Comparison of ENCODE assay signal across 27 mouse cellular contexts in the genomic region with DNA sequence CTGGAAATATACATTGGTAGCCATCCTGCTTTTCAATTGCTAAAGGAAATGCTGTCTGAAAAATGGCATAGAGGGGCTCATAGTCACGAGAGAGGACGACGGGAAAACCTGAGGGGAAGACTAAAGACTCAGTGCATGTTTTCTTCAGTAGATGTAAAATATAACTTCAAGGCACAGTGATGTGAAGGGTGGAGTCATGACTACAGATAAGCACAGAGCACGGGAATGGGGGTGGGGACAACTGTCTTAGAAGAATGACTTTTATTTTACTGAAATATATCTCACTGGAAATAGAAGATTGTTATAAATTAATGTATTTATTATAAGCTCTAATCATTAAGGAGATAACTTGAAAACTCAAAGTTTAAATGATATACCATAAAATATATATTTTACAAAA. TPM values are rescaled to one million over a fixed set of nuclear protein-coding genes. Genes with fewer than 3 reads are reported as not detected.
A peak's percentile ranks its signal among the peaks of the same experiment; 100 is the strongest.
DNase-seq lines count a peak whose midpoint lies in the region; ATAC-seq lines count a peak whose summit lies in the region.
"Had no signal": no experiment of that assay in that cellular context is flagged by ENCODE, and none has a peak within 500 bp of the region (broad histone marks: within the 10 kb centered on the region; RNA-seq: fewer than 3 reads in every experiment).

No protein-coding gene starts in this region.

- peak overlapping the region; percentile 52 for H3K4me2 ChIP-seq in liver, embryonic 15.5 days
- no peak overlapping the region for H3K4me2 ChIP-seq in intestine, embryonic 16.5 days (ENCODE audit: low read depth, low read length)
- H3K4me2 ChIP-seq in intestine, embryonic 15.5 days (replicated peaks): no peak overlapping the region
- H3K4me2 ChIP-seq: heart, embryonic 12.5 days; hindbrain, embryonic 14.5 days; midbrain, embryonic 13.5 days; neural tube, embryonic 13.5 days had no signal

- no peak overlapping the region for H3K4me3 ChIP-seq in liver, embryonic 15.5 days (replicated peaks)
- H3K4me3 ChIP-seq in intestine, embryonic 16.5 days (ENCODE audit: low read length): no peak overlapping the region
- no peak overlapping the region for H3K4me3 ChIP-seq in intestine, embryonic 15.5 days (replicated peaks)
- H3K4me3 ChIP-seq: gastrocnemius, adult 2 months; heart, adult 2 months; heart, embryonic 12.5 days; megakaryocyte, embryonic 14.5 days; midbrain, embryonic 13.5 days; neural tube, embryonic 13.5 days had no signal

- 13% methylated on average over 4 of the region's 4 CpGs for WGBS in liver, embryonic 15.5 days (ENCODE audit: insufficient replicate concordance)
- 66% methylated on average over 4 of the region's 4 CpGs for WGBS in intestine, embryonic 16.5 days
- WGBS in intestine, embryonic 15.5 days: 68% methylated on average over 4 of the region's 4 CpGs

- 0 out of 2 replicates have a peak overlapping the region, but pooled peaks have one; percentile 38 for H3K27ac ChIP-seq in liver, embryonic 15.5 days (replicated peaks)
- H3K27ac ChIP-seq in intestine, embryonic 16.5 days (ENCODE audit: low read length): no peak overlapping the region
- H3K27ac ChIP-seq in intestine, embryonic 15.5 days: no peak overlapping the region
- H3K27ac ChIP-seq: gastrocnemius, adult 2 months; heart, adult 2 months; hindbrain, embryonic 14.5 days; kidney, postnatal 0 days; midbrain, embryonic 13.5 days; neural tube, embryonic 13.5 days had no signal

- peak; percentile 62; the same call in 1 of the 2 replicates for ATAC-seq in liver, embryonic 15.5 days (ENCODE audit: insufficient read depth)
- no peak for ATAC-seq in intestine, embryonic 16.5 days
- no peak for ATAC-seq in intestine, embryonic 15.5 days
- ATAC-seq in cerebellum, adult (ENCODE audit: insufficient number of reproducible peaks, low FRiP score, low TSS enrichment): no peak
- ATAC-seq: CD4-positive, CD25-positive, alpha-beta regulatory T cell, adult 4 months; forebrain, embryonic 14.5 days; midbrain, embryonic 13.5 days had no signal

- no peak overlapping the region for H3K9ac ChIP-seq in liver, embryonic 15.5 days
- no peak overlapping the region for H3K9ac ChIP-seq in intestine, embryonic 16.5 days (ENCODE audit: low read depth, low read length)
- no peak overlapping the region for H3K9ac ChIP-seq in intestine, embryonic 15.5 days
- H3K9ac ChIP-seq: heart, embryonic 12.5 days; hindbrain, embryonic 14.5 days; midbrain, embryonic 13.5 days; neural tube, embryonic 13.5 days had no signal

- peaks cover 28% of the 10 kb centered on the region for H3K4me1 ChIP-seq in liver, embryonic 15.5 days (replicated peaks)
- H3K4me1 ChIP-seq in intestine, embryonic 16.5 days (ENCODE audit: control insufficient read depth, insufficient read depth, low read length): no peaks in the 10 kb centered on the region
- H3K4me1 ChIP-seq in intestine, embryonic 15.5 days (replicated peaks): no peaks in the 10 kb centered on the region
- H3K4me1 ChIP-seq: heart, embryonic 12.5 days; midbrain, embryonic 13.5 days; neural tube, embryonic 13.5 days had no signal

- peaks cover 9% of the 10 kb centered on the region for H3K36me3 ChIP-seq in liver, embryonic 15.5 days (replicated peaks)
- H3K36me3 ChIP-seq in intestine, embryonic 16.5 days (ENCODE audit: control insufficient read depth, insufficient read depth, low read length): 0 out of 2 replicates have a peak, but pooled peaks cover 6% of the 10 kb centered on the region
- peaks cover 8% of the 10 kb centered on the region; the same call in 1 of the 2 replicates for H3K36me3 ChIP-seq in intestine, embryonic 15.5 days

- H3K27me3 ChIP-seq in liver, embryonic 15.5 days: no peaks in the 10 kb centered on the region
- H3K27me3 ChIP-seq in intestine, embryonic 16.5 days (replicated peaks; ENCODE audit: control insufficient read depth, insufficient read depth, low read length): no peaks in the 10 kb centered on the region
- H3K27me3 ChIP-seq in intestine, embryonic 15.5 days (replicated peaks): no peaks in the 10 kb centered on the region
- H3K27me3 ChIP-seq: heart, embryonic 12.5 days; megakaryocyte, embryonic 14.5 days; midbrain, embryonic 13.5 days; neural tube, embryonic 13.5 days had no signal

- no peaks in the 10 kb centered on the region for H3K9me3 ChIP-seq in liver, embryonic 15.5 days (replicated peaks)
- H3K9me3 ChIP-seq in intestine, embryonic 16.5 days (ENCODE audit: control insufficient read depth, low read length): no peaks in the 10 kb centered on the region
- no peaks in the 10 kb centered on the region for H3K9me3 ChIP-seq in intestine, embryonic 15.5 days
- H3K9me3 ChIP-seq: heart, embryonic 12.5 days; megakaryocyte, embryonic 14.5 days; midbrain, embryonic 13.5 days; neural tube, embryonic 13.5 days had no signal

- DNase-seq in MEL-GATA-1-ER (ENCODE audit: extremely low read depth, low read depth) (peak; percentile 50), liver (peak; percentile 67)
- no peak for DNase-seq in thymus, postnatal 4 days
- DNase-seq: adrenal gland, adult 8-10 months; cerebellum, adult 2 months; cerebellum, postnatal 14 days; gastrocnemius, adult 2 months; gastrocnemius, postnatal 36 days; heart, adult 2 months; kidney, adult 18-20 months; kidney, postnatal 4 days; layer of hippocampus, adult 9-11 months; lung, postnatal 36 days; thymus, adult 2 months; thymus, postnatal 36 days had no signal

RNA-seq across cellular contexts. Expression of gene Dync1i2, which starts 58.6 kb away (rescaled TPM):
- polyA plus RNA-seq in liver, embryonic 15.5 days (2015; fragmentation: Nextera tagmentation; extraction: Ambion mirVana): 22.5 and 24.2 TPM in 2 replicates
- polyA plus RNA-seq in intestine, embryonic 16.5 days (2015; fragmentation: Nextera tagmentation; extraction: Ambion mirVana): 69.3 and 71.0 TPM in 2 replicates
- 71.4 and 83.5 TPM in 2 replicates for polyA plus RNA-seq in intestine, embryonic 15.5 days (2015; fragmentation: Nextera tagmentation; extraction: Ambion mirVana)
